Mouse (Mus musculus): Measurements from ENCODE around the gene Fkbp5. TPM values are rescaled to one million over a fixed set of nuclear protein-coding genes. Genes with fewer than 3 reads are reported as not detected.
"Not testable (repeated sequence)": the region's sequence is repeated elsewhere in the genome, so short reads cannot be mapped to it uniquely, and the experiment has no call there.

Gene Fkbp5
- polyA plus RNA-seq, 1 experiment from 2014 or later: 29.0 TPM

DNA sequence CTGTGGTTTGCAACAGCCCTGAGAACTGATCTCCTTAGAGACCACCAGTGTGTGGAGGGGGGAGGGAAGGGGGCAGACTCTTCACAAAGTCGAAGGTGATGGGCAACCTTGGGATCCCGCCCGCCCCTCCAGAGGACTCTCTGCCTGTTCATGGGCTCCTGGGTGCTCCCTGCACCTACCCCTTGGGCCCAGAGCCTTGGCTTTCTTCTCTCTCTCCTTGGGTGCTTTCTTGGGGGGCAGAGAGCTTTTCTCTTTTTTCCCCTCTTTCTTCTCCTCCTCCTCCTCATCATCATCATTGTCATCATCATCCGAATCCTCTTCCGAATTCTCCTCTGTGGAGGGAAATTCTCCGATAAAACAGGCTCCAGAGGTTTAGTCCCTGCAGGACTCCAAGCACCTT, 153.8 kb downstream of the Fkbp5 start:
- WGBS (ENCODE audit: insufficient replicate concordance): 19% methylated on average over 6 of the region's 6 CpGs
- TF ChIP-seq EP300 (IDR thresholded peaks at IDR 0.05; ENCODE audit: low read depth) (no peak), CTCF (IDR thresholded peaks at IDR 0.05; ENCODE audit: low read depth) (no peak)
- Histone ChIP-seq H3K36me3 (replicated peaks; ENCODE audit: insufficient read depth, low read length) (no peaks in the 10 kb centered on the region), H3K27ac (ENCODE audit: low read depth) (no peak overlapping the region), H3K27me3 (ENCODE audit: insufficient read depth, low read length) (peaks cover 59% of the 10 kb centered on the region), H3K9ac (replicated peaks) (no peak overlapping the region), H3K4me1 (ENCODE audit: insufficient read depth) (peaks cover 5% of the 10 kb centered on the region; the same call in 1 of the 2 replicates), H3K4me2 (ENCODE audit: low read depth, low read length) (no peak overlapping the region), H3K9me3 (ENCODE audit: low read length) (no peaks in the 10 kb centered on the region), H3K4me3 (ENCODE audit: low read depth, low read length) (no peak overlapping the region)
- DNase-seq (no peak), ATAC-seq (no peak)

DNA sequence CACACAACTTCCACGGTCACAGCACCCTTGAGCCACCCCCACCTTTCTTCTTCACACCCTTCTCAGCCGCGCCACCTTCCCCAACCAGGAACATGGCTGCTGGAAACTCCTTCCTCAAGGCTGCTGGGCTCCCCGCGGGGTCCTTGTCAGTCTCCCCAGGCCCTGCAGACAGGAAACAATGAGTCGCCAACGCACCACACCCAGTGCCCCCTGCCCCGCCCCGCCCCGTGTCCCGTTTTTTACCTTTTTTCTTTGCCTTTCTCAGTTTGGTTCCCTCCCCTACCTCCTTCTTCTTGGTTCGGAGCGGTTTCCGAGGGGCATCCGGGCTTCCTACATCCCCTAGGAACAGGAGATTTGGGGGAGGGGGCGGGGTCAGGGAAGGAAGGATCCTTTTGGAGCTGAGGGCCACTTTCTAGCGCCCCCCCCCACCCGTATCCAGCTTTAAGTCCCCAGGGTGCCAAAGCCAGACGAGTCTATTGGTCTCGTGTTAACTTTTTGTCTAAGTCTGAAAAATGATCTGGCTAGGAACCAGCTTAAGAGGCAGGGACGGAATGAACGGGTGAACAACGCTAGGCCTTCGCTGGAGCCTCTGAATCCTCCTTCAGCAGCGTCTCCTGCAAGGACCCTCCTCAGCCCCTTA, 154.6 kb downstream of the Fkbp5 start:
- no peak overlapping the region for H3K27ac ChIP-seq (ENCODE audit: low read depth)
- H3K27me3 ChIP-seq (ENCODE audit: insufficient read depth, low read length): peaks cover 64% of the 10 kb centered on the region
- 2% methylated on average over 25 of the region's 25 CpGs for WGBS (ENCODE audit: insufficient replicate concordance)
- no peaks in the 10 kb centered on the region for H3K36me3 ChIP-seq (replicated peaks; ENCODE audit: insufficient read depth, low read length)
- H3K9me3 ChIP-seq (ENCODE audit: low read length): no peaks in the 10 kb centered on the region
- DNase-seq (no peak), ATAC-seq (no peak)
- H3K9ac ChIP-seq (replicated peaks): no peak overlapping the region
- 0 out of 2 replicates have a peak overlapping the region, but pooled peaks have one; percentile 24 for H3K4me3 ChIP-seq (ENCODE audit: low read depth, low read length)
- TF ChIP-seq EP300 (IDR thresholded peaks at IDR 0.05; ENCODE audit: low read depth): no peak
- no peak for TF ChIP-seq CTCF (IDR thresholded peaks at IDR 0.05; ENCODE audit: low read depth)
- H3K4me2 ChIP-seq (ENCODE audit: low read depth, low read length): peak overlapping the region; percentile 29; the same call in 1 of the 2 replicates
- peaks cover 5% of the 10 kb centered on the region; the same call in 1 of the 2 replicates for H3K4me1 ChIP-seq (ENCODE audit: insufficient read depth)

DNA sequence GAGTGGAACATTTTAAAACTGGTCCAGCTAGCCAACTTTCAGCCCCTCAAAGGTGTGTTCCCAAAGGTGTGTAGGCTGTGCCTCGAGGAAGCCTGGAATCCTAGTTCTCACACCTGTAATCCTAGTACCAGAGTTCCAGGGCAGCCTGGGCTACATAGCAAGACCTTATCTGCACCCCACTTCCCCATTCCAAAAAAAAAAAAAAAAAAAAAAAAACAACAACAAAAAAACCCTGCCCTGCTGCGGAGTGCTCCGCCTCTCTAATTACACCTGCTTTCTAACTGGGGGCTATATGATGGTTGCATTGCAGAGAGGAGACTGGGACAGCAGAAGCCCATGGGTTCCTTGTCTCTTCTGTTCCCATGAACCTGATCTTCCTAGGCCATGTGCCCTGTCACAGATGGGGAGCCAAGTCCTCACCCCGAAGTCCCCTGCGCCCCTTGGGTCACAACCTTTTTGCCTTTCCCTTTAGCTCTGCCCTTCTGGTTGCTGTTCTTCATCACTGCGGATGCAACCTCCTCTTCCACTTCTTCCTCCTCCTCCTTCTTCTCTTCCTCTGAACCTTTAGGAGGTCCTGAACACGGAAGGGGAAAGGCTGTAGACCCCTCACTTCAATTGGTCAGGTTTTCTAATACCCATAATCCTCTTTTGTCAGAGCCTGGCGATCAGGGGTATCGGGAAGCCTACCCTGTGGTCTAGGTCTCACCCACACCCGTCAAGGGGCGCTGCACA, 155.2 kb downstream of the Fkbp5 start:
- peaks cover 5% of the 10 kb centered on the region; the same call in 1 of the 2 replicates for H3K4me1 ChIP-seq (ENCODE audit: insufficient read depth)
- H3K9ac ChIP-seq (replicated peaks): no peak overlapping the region
- H3K4me3 ChIP-seq (ENCODE audit: low read depth, low read length): no peak overlapping the region
- H3K36me3 ChIP-seq (replicated peaks; ENCODE audit: insufficient read depth, low read length): no peaks in the 10 kb centered on the region
- H3K9me3 ChIP-seq (ENCODE audit: low read length): no peaks in the 10 kb centered on the region
- peak overlapping the region; percentile 29; the same call in 1 of the 2 replicates for H3K4me2 ChIP-seq (ENCODE audit: low read depth, low read length)
- peaks cover 60% of the 10 kb centered on the region for H3K27me3 ChIP-seq (ENCODE audit: insufficient read depth, low read length)
- no peak for ATAC-seq
- TF ChIP-seq EP300 (IDR thresholded peaks at IDR 0.05; ENCODE audit: low read depth) (no peak), CTCF (IDR thresholded peaks at IDR 0.05; ENCODE audit: low read depth) (no peak)
- 32% methylated on average over 11 of the region's 11 CpGs for WGBS (ENCODE audit: insufficient replicate concordance)
- DNase-seq: no peak
- H3K27ac ChIP-seq (ENCODE audit: low read depth): no peak overlapping the region

DNA sequence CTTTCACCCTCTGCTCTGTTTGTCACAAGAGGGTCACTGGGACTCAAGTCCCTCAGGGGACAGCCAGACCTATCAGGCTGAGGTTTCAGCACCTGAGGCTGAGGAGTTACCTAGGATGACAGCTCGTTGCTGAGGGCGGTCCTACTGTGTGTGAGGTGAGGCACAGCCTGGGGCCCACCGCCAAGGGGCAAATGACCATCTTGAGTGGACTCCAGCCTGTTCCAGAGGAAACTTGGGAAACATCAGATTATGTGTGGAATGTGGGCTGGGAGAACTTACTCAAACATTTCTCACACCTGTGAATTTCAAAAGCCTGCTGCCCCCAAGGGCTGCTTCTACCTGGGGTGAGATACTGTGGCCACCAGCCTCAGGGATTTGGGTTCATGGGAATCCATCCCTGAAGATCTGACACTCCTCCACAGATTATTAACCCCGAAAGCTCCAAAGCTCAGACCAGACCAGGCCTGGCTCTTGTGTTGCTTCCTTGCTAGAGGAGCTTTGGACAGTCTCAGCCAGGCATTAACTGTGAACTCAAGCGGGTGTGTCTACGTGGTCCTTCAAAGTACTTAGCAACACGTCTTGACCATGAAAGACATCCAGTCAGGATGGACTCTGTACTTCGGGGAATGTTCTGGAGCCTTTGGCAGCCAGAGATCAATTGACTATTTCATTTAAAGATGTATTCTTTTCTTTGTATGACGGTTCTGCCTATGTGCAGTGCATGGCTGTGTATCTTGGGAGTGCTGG, 156.6 kb downstream of the Fkbp5 start:
- 67% methylated on average over 9 of the region's 9 CpGs for WGBS (ENCODE audit: insufficient replicate concordance)
- DNase-seq (no peak), ATAC-seq (no peak)
- Histone ChIP-seq H3K4me3 (ENCODE audit: low read depth, low read length) (no peak overlapping the region), H3K4me2 (ENCODE audit: low read depth, low read length) (no peak overlapping the region), H3K27me3 (ENCODE audit: insufficient read depth, low read length) (peaks cover 55% of the 10 kb centered on the region), H3K9me3 (ENCODE audit: low read length) (no peaks in the 10 kb centered on the region), H3K36me3 (replicated peaks; ENCODE audit: insufficient read depth, low read length) (no peaks in the 10 kb centered on the region), H3K4me1 (ENCODE audit: insufficient read depth) (peaks cover 5% of the 10 kb centered on the region; the same call in 1 of the 2 replicates), H3K9ac (replicated peaks) (no peak overlapping the region), H3K27ac (ENCODE audit: low read depth) (no peak overlapping the region)
- no peak for TF ChIP-seq CTCF (IDR thresholded peaks at IDR 0.05; ENCODE audit: low read depth)

DNA sequence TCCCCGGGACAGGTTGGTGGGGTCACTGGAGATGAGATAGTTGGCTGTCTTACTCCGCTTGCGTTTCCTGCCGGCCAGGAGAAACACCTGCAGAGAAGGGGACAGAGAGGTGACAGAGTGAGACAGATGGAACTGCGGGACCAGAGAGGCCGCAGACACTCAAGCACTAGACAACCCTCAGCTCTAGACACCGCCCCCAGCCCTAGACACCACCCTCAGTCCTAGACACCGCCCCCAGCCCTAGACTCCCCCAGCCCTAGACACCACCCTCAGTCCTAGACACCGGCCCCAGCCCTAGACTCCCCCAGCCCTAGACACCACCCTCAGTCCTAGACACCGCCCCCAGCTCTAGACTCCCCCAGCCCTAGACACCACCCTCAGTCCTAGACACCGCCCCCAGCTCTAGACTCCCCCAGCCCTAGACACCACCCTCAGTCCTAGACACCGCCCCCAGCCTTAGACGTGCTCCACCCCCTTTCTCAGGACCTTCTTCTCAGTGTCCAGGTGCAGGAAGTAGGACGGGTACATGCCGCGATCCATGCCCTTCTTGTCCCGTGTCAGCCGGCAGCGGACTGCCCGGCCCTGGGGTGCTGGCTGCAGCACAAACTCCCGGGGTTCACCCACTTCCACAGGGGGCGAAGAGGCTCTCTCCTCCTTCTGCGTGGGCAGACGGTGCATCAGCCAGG, 158.6 kb downstream of the Fkbp5 start:
- peaks cover 38% of the 10 kb centered on the region for H3K27me3 ChIP-seq (ENCODE audit: insufficient read depth, low read length)
- whole genome bisulfite sequencing (ENCODE audit: insufficient replicate concordance): 34% methylated on average over 22 of the region's 24 CpGs
- H3K4me1 ChIP-seq (ENCODE audit: insufficient read depth); H3K4me3 ChIP-seq (ENCODE audit: low read depth, low read length); H3K9me3 ChIP-seq (ENCODE audit: low read length); H3K27ac ChIP-seq (ENCODE audit: low read depth); H3K9ac ChIP-seq (replicated peaks); ATAC-seq; DNase-seq; H3K4me2 ChIP-seq (ENCODE audit: low read depth, low read length); H3K36me3 ChIP-seq (replicated peaks; ENCODE audit: insufficient read depth, low read length): not testable (repeated sequence)

DNA sequence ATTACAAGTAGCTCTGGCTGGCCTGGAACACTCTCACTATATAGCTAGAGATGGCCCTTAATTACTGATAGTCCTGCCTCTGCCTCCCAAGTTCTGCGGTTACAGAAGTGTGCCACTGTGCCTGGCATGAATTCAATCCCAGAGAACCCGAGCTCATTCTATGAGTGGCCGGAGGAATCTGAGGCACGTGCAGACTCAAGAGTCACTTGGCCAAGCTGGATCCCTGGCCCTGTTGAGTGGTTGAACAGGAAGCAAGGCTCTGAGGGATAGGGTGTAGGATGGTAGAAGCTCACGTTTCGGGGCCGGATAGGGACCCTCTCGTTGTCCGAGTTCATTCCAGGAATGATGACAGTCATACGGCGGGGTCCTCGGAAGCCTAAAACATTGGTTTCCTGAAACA, 161.5 kb downstream of the Fkbp5 start:
- ATAC-seq (no peak), DNase-seq (no peak)
- no peak overlapping the region for H3K4me3 ChIP-seq (ENCODE audit: low read depth, low read length)
- 81% methylated on average over 12 of the region's 12 CpGs for WGBS (ENCODE audit: insufficient replicate concordance)
- no peaks in the 10 kb centered on the region for H3K9me3 ChIP-seq (ENCODE audit: low read length)
- H3K27me3 ChIP-seq (ENCODE audit: insufficient read depth, low read length): peaks cover 34% of the 10 kb centered on the region
- no peak overlapping the region for H3K27ac ChIP-seq (ENCODE audit: low read depth)
- TF ChIP-seq EP300 (IDR thresholded peaks at IDR 0.05; ENCODE audit: low read depth) (no peak), CTCF (IDR thresholded peaks at IDR 0.05; ENCODE audit: low read depth) (no peak)
- H3K36me3 ChIP-seq (replicated peaks; ENCODE audit: insufficient read depth, low read length): no peaks in the 10 kb centered on the region
- peaks cover 13% of the 10 kb centered on the region for H3K4me1 ChIP-seq (ENCODE audit: insufficient read depth)
- H3K4me2 ChIP-seq (ENCODE audit: low read depth, low read length): no peak overlapping the region
- no peak overlapping the region for H3K9ac ChIP-seq (replicated peaks)
